Mouse (Mus musculus) forebrain, postnatal 0 days (tissue): ENCODE measurements around the gene Usf2. TPM values are rescaled to one million over a fixed set of nuclear protein-coding genes. Genes with fewer than 3 reads are reported as not detected.
A peak's percentile ranks its signal among the peaks of the same experiment; 100 is the strongest.

Experiments used
- ATAC-seq: fragments of 200-750 bp; cut with Nextera tagmentation; 2 replicates; pipeline ENCODE4 v1.8.0; 2017; ENCODE audit warnings: mild to moderate bottlenecking, moderate library complexity
- DNase-seq: peaks from one replicate; pipeline ENCODE4 v3.0.0-alpha.2; 2015
- H3K27ac ChIP-seq: fragments of 300-500 bp; sonication (generic); 2 replicates; pipeline ENCODE4 v1.5.1; 2014; ENCODE audit warnings: low read depth, mild to moderate bottlenecking, antibody characterized with exemption, low read length, moderate library complexity, mixed read lengths
- H3K27me3 ChIP-seq: fragments of 300-500 bp; sonication (generic); 2 replicates; pipeline ENCODE4 v1.6.1; 2014; ENCODE audit warnings: mild to moderate bottlenecking, low read length, mixed read lengths; ENCODE audit not compliant: insufficient read depth
- H3K36me3 ChIP-seq: fragments of 300-500 bp; sonication (generic); 2 replicates; pipeline ENCODE4 v1.6.1; 2014; ENCODE audit warnings: mild to moderate bottlenecking, moderate library complexity; ENCODE audit not compliant: insufficient read depth
- H3K4me1 ChIP-seq: fragments of 300-500 bp; sonication (generic); 2 replicates; pipeline ENCODE4 v1.6.1; 2014; ENCODE audit warnings: antibody characterized with exemption; ENCODE audit not compliant: insufficient read depth
- H3K4me2 ChIP-seq: fragments of 300-500 bp; sonication (generic); 2 replicates; pipeline ENCODE4 v1.6.1; 2014; ENCODE audit warnings: low read depth, mild to moderate bottlenecking, moderate library complexity
- H3K4me3 ChIP-seq: fragments of 300-500 bp; sonication (generic); 2 replicates; pipeline ENCODE4 v1.5.1; 2014; ENCODE audit warnings: low read depth, low read length, mixed read lengths
- H3K9ac ChIP-seq: fragments of 300-500 bp; sonication (generic); 2 replicates; pipeline ENCODE4 v1.6.1; 2014; ENCODE audit warnings: mild to moderate bottlenecking
- H3K9me3 ChIP-seq: fragments of 300-500 bp; sonication (generic); 2 replicates; pipeline ENCODE4 v1.6.1; 2016; ENCODE audit warnings: low read length
- CTCF ChIP-seq: sonication (generic); IDR thresholded peaks from 2 replicates; pipeline ENCODE4 v1.5.1; 2016; ENCODE audit warnings: antibody characterized with exemption, control low read depth, low read depth
- WGBS: fragments of 180-500 bp; shearing (Covaris S2); extraction: QIAGEN DNeasy Blood & Tissue Kit; methylation state at CpG from one replicate; pipeline ENCODE4 v1.1.7; 2014; 5-methylcytosine and 5-hydroxymethylcytosine counted together
- polyA plus RNA-seq: library from polyadenylated mRNA; unstranded; fragments of >200 nt; fragmentation: Nextera tagmentation; extraction: Ambion mirVana; gene quantifications from 2 replicates; pipeline ENCODE4 v1.2.1, GENCODE M21; 2015
- total RNA-seq: library from RNA; depleted of rRNA; stranded (reverse); fragments of >200 nt; gene quantifications from 2 replicates; pipeline ENCODE4 v1.2.3, GENCODE M21; 2014; rRNA removed

Usf2 gene
- total and polyA plus RNA-seq, 2 experiments from 2014 or later: 22.6 to 81.4 TPM

GRCm38 (mm10) chr7:30904042-30904441 is 52.6 kb downstream of the Usf2 start:
- Histone ChIP-seq H3K4me2 (no peak overlapping the region), H3K4me1 (no peaks in the 10 kb centered on the region; the same call in 1 of the 2 replicates), H3K27me3 (no peaks in the 10 kb centered on the region; the same call in 1 of the 2 replicates), H3K9me3 (no peaks in the 10 kb centered on the region), H3K9ac (no peak overlapping the region), H3K27ac (no peak overlapping the region), H3K36me3 (no peaks in the 10 kb centered on the region), H3K4me3 (no peak overlapping the region)
- peak; percentile 65 for TF ChIP-seq CTCF
- WGBS: 58% methylated on average over 4 of the region's 4 CpGs
- peak; percentile 27 for DNase-seq
- no peak for ATAC-seq

Other genes starting within 250 kb of the Usf2 start
- gene Atp4a, start 244.6 kb downstream of the Usf2 start, total RNA-seq: 1.2 and 2.0 TPM in 2 replicates
- gene Atp4a, start 244.6 kb downstream of the Usf2 start, polyA plus RNA-seq: 2.8 and 4.7 TPM in 2 replicates
- gene Tmem147, start 227.3 kb downstream of the Usf2 start, total RNA-seq: 173 TPM in 2 replicates
- gene Tmem147, start 227.3 kb downstream of the Usf2 start, polyA plus RNA-seq: 290 and 328 TPM in 2 replicates
- not detected in 2 replicates for gene Gapdhs, start 213.1 kb downstream of the Usf2 start, total RNA-seq
- 0.15 and 0.65 TPM in 2 replicates for gene Gapdhs, start 213.1 kb downstream of the Usf2 start, polyA plus RNA-seq
- gene Sbsn, start 205.3 kb downstream of the Usf2 start, total RNA-seq: 2.8 and 4.6 TPM in 2 replicates
- 2.3 and 3.5 TPM in 2 replicates for gene Sbsn, start 205.3 kb downstream of the Usf2 start, polyA plus RNA-seq
- gene Dmkn, start 193.0 kb downstream of the Usf2 start, total RNA-seq: 2.2 and 5.2 TPM in 2 replicates
- 7.2 and 7.4 TPM in 2 replicates for gene Dmkn, start 193.0 kb downstream of the Usf2 start, polyA plus RNA-seq
- not detected in 2 replicates for gene Krtdap, start 168.9 kb downstream of the Usf2 start, total RNA-seq
- 1.4 and 1.5 TPM in 2 replicates for gene Krtdap, start 168.9 kb downstream of the Usf2 start, polyA plus RNA-seq
- gene Ffar2, start 133.0 kb downstream of the Usf2 start, total RNA-seq: not detected in 2 replicates
- gene Ffar2, start 133.0 kb downstream of the Usf2 start, polyA plus RNA-seq: 0.07 TPM in 1 of 2 replicates, not detected in the other
- not detected in 2 replicates for gene Ffar3, start 100.6 kb downstream of the Usf2 start, total RNA-seq
- 0.09 TPM in 1 of 2 replicates, not detected in the other for gene Ffar3, start 100.6 kb downstream of the Usf2 start, polyA plus RNA-seq
- 0.08 TPM in 1 of 2 replicates, not detected in the other for gene Ffar1, start 95.2 kb downstream of the Usf2 start, total RNA-seq
- not detected in 2 replicates for gene Ffar1, start 95.2 kb downstream of the Usf2 start, polyA plus RNA-seq
- not detected in 2 replicates for gene Cd22, start 76.5 kb downstream of the Usf2 start, total RNA-seq
- 0.10 TPM in 1 of 2 replicates, not detected in the other for gene Cd22, start 76.5 kb downstream of the Usf2 start, polyA plus RNA-seq
- 2.5 and 2.9 TPM in 2 replicates for gene Mag, start 41.9 kb downstream of the Usf2 start, total RNA-seq
- 2.7 and 3.6 TPM in 2 replicates for gene Mag, start 41.9 kb downstream of the Usf2 start, polyA plus RNA-seq
- gene Hamp2, start 32.1 kb downstream of the Usf2 start, total RNA-seq: not detected in 2 replicates
- not detected in 2 replicates for gene Hamp2, start 32.1 kb downstream of the Usf2 start, polyA plus RNA-seq
- gene Hamp, start 12.8 kb downstream of the Usf2 start, total RNA-seq: not detected in 2 replicates
- gene Hamp, start 12.8 kb downstream of the Usf2 start, polyA plus RNA-seq: not detected in 2 replicates
- gene Lsr, start 16.7 kb upstream of the Usf2 start, total RNA-seq: 17.6 and 19.3 TPM in 2 replicates
- 25.1 and 25.9 TPM in 2 replicates for gene Lsr, start 16.7 kb upstream of the Usf2 start, polyA plus RNA-seq
- 0.08 and 0.48 TPM in 2 replicates for gene Fam187b, start 17.0 kb upstream of the Usf2 start, total RNA-seq
- gene Fam187b, start 17.0 kb upstream of the Usf2 start, polyA plus RNA-seq: 0.50 and 0.78 TPM in 2 replicates
- 10.9 and 19.9 TPM in 2 replicates for gene Fxyd5, start 85.7 kb upstream of the Usf2 start, total RNA-seq
- gene Fxyd5, start 85.7 kb upstream of the Usf2 start, polyA plus RNA-seq: 25.1 and 30.4 TPM in 2 replicates
- 74.3 and 92.0 TPM in 2 replicates for gene Fxyd7, start 94.7 kb upstream of the Usf2 start, total RNA-seq
- 167 and 231 TPM in 2 replicates for gene Fxyd7, start 94.7 kb upstream of the Usf2 start, polyA plus RNA-seq
- 14.9 and 19.5 TPM in 2 replicates for gene Fxyd1, start 100.4 kb upstream of the Usf2 start, total RNA-seq
- 56.8 and 66.3 TPM in 2 replicates for gene Fxyd1, start 100.4 kb upstream of the Usf2 start, polyA plus RNA-seq
- gene Lgi4, start 102.5 kb upstream of the Usf2 start, total RNA-seq: 1.1 and 1.6 TPM in 2 replicates
- gene Lgi4, start 102.5 kb upstream of the Usf2 start, polyA plus RNA-seq: 0.68 and 0.98 TPM in 2 replicates
- gene Fxyd3, start 119.9 kb upstream of the Usf2 start, total RNA-seq: not detected in 2 replicates
- gene Fxyd3, start 119.9 kb upstream of the Usf2 start, polyA plus RNA-seq: not detected in 2 replicates
- 0.48 TPM in 1 of 2 replicates, not detected in the other for gene Hpn, start 158.5 kb upstream of the Usf2 start, total RNA-seq
- gene Hpn, start 158.5 kb upstream of the Usf2 start, polyA plus RNA-seq: 0.19 and 0.61 TPM in 2 replicates
- 26.7 and 38.0 TPM in 2 replicates for gene Scn1b, start 170.2 kb upstream of the Usf2 start, total RNA-seq
- 24.4 and 29.8 TPM in 2 replicates for gene Scn1b, start 170.2 kb upstream of the Usf2 start, polyA plus RNA-seq
- 244 and 265 TPM in 2 replicates for gene Gramd1a, start 199.1 kb upstream of the Usf2 start, total RNA-seq
- gene Gramd1a, start 199.1 kb upstream of the Usf2 start, polyA plus RNA-seq: 176 and 178 TPM in 2 replicates